Mouse (Mus musculus) liver, embryonic 14 days (tissue): ENCODE measurements around the gene Krt71. TPM values are rescaled to one million over a fixed set of nuclear protein-coding genes. Genes with fewer than 3 reads are reported as not detected.

Source experiments
- polyA plus RNA-seq: library from polyadenylated mRNA; depleted of rRNA; stranded (reverse); fragments of >200 nt; gene quantifications from 2 replicates; pipeline ENCODE4 v1.2.3, GENCODE M21; 2012; rRNA removed

Krt71 gene
- polyA plus RNA-seq = not detected in 2 replicates

GRCm38 (mm10) chr15:101742711-101743110, at the start of gene Krt71:
Krt71 (minus strand) TSS chr15:101743109.

GRCm38 (mm10) chr15:101786360-101786759, 43.5 kb upstream of the Krt71 start, which contains the start of gene Krt72:
Krt72 (minus strand) TSS chr15:101786460.

DNA sequence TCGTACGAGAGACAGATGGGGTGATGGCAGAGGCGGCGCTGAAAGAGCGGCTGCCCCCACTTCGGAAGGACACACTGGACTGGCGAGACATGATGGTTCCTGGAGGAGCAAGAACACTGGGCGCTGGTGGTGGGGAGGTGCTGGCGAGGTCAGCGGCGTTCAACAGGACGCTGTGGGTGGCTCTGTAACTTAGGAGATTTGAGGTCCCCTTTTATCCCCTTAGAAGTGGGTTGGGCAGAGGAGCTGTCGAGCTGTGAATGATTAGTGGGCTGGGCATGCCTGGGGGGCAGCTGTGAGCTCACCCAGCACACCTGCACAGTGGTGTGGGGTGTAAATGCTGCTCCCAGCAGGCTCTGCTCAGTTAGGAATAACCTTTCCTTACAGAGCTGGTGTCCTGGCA, 30.2 kb downstream of the Krt71 start, which contains the start of gene Krt5:
TSS of gene Krt5 (minus strand) at position 179 of the 400 bp plus-strand sequence.

GRCm38 (mm10) chr15:101694207-101694606, 48.7 kb downstream of the Krt71 start, which contains the start of gene Krt6a:
Krt6a (minus strand) TSS chr15:101694307.

Other genes with a start within 250 kb of the Krt71 start
- not detected in 2 replicates for gene Gm49425, start 225.8 kb downstream of the Krt71 start, polyA plus RNA-seq
- not detected in 2 replicates for gene Krt84, start 210.3 kb downstream of the Krt71 start, polyA plus RNA-seq
- gene Krt82, start 192.4 kb downstream of the Krt71 start, polyA plus RNA-seq = not detected in 2 replicates
- gene Krt90, start 180.2 kb downstream of the Krt71 start, polyA plus RNA-seq = not detected in 2 replicates
- not detected in 2 replicates for gene Krt75, start 169.2 kb downstream of the Krt71 start, polyA plus RNA-seq
- gene Gm5414, start 114.9 kb downstream of the Krt71 start, polyA plus RNA-seq = not detected in 2 replicates
- gene Gm5478, start 95.7 kb downstream of the Krt71 start, polyA plus RNA-seq = not detected in 2 replicates
- gene Krt6b, start 62.8 kb downstream of the Krt71 start, polyA plus RNA-seq = not detected in 2 replicates
- gene Krt6a, start 48.8 kb downstream of the Krt71 start, polyA plus RNA-seq = 0.01 TPM in 1 of 2 replicates, not detected in the other
- 0.13 and 2.5 TPM in 2 replicates for gene Krt5, start 30.2 kb downstream of the Krt71 start, polyA plus RNA-seq
- gene Krt72, start 43.4 kb upstream of the Krt71 start, polyA plus RNA-seq = not detected in 2 replicates
- gene Krt73, start 59.2 kb upstream of the Krt71 start, polyA plus RNA-seq = not detected in 2 replicates
- gene Krt2, start 75.1 kb upstream of the Krt71 start, polyA plus RNA-seq = not detected in 2 replicates
- 0.01 and 0.10 TPM in 2 replicates for gene Krt1, start 107.7 kb upstream of the Krt71 start, polyA plus RNA-seq
- gene Krt77, start 126.6 kb upstream of the Krt71 start, polyA plus RNA-seq = 0.02 TPM in 1 of 2 replicates, not detected in the other
- not detected in 2 replicates for gene Krt76, start 149.8 kb upstream of the Krt71 start, polyA plus RNA-seq
- 0.06 and 0.18 TPM in 2 replicates for gene Krt4, start 181.6 kb upstream of the Krt71 start, polyA plus RNA-seq
- not detected in 2 replicates for gene Krt79, start 197.2 kb upstream of the Krt71 start, polyA plus RNA-seq
- 0.01 TPM in 1 of 2 replicates, not detected in the other for gene Krt78, start 211.2 kb upstream of the Krt71 start, polyA plus RNA-seq